Mouse (Mus musculus): Measurements from ENCODE around the gene Ankrd17. TPM values are rescaled to one million over a fixed set of nuclear protein-coding genes. Genes with fewer than 3 reads are reported as not detected.
"Not testable (repeated sequence)": the region's sequence is repeated elsewhere in the genome, so short reads cannot be mapped to it uniquely, and the experiment has no call there.

Gene Ankrd17
- polyA plus RNA-seq, 1 experiment = 55.1 TPM

DNA sequence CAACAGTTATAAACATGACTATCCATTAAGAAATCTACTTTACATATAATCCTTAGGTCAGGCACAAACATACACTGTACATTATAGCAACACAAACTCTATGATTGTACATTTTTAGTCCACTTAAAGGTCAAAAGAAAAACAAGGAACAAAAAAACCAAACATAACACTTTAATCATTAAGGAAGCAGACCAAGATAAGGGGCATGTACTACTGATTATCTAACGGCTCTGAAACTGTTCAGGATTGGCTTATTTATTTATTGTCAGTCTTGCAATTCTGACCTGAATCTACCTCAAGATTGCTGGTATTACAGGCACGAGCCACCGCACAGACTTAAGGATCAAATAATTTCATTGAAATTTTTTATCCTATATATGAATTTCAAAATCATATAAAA, 87.0 kb downstream of the Ankrd17 start:
- Histone ChIP-seq H3K4me1 (ENCODE audit: control insufficient read depth, insufficient read depth, low read length) (no peaks in the 10 kb centered on the region; the same call in none of the 2 replicates), H3K27ac (ENCODE audit: insufficient read depth, low read length) (no peak overlapping the region), H3K4me3 (ENCODE audit: insufficient read depth, low read length) (no peak overlapping the region)
- TF ChIP-seq POLR2A (IDR thresholded peaks at IDR 0.05; ENCODE audit: extremely low read depth, insufficient read depth, low read length) (no peak), CTCF (IDR thresholded peaks at IDR 0.05; ENCODE audit: extremely low read depth, insufficient read depth, low read length) (no peak)

- TF ChIP-seq CTCF (IDR thresholded peaks at IDR 0.05; ENCODE audit: extremely low read depth, insufficient read depth, low read length) (no peak), POLR2A (IDR thresholded peaks at IDR 0.05; ENCODE audit: extremely low read depth, insufficient read depth, low read length) (no peak)
- H3K27ac ChIP-seq (ENCODE audit: insufficient read depth, low read length) = no peak overlapping the region
- H3K4me1 ChIP-seq (ENCODE audit: control insufficient read depth, insufficient read depth, low read length) = no peaks in the 10 kb centered on the region
- H3K4me3 ChIP-seq (ENCODE audit: insufficient read depth, low read length) = no peak overlapping the region
Measured at GRCm38 (mm10) chr5:90277443-90277842, 88.9 kb downstream of the Ankrd17 start.

- TF ChIP-seq CTCF (IDR thresholded peaks at IDR 0.05; ENCODE audit: extremely low read depth, insufficient read depth, low read length) = no peak
- no peak for TF ChIP-seq POLR2A (IDR thresholded peaks at IDR 0.05; ENCODE audit: extremely low read depth, insufficient read depth, low read length)
- Histone ChIP-seq H3K27ac (ENCODE audit: insufficient read depth, low read length) (no peak overlapping the region), H3K4me3 (ENCODE audit: insufficient read depth, low read length) (no peak overlapping the region), H3K4me1 (ENCODE audit: control insufficient read depth, insufficient read depth, low read length) (no peaks in the 10 kb centered on the region)
Measured at GRCm38 (mm10) chr5:90274806-90275205, 91.6 kb downstream of the Ankrd17 start.

DNA sequence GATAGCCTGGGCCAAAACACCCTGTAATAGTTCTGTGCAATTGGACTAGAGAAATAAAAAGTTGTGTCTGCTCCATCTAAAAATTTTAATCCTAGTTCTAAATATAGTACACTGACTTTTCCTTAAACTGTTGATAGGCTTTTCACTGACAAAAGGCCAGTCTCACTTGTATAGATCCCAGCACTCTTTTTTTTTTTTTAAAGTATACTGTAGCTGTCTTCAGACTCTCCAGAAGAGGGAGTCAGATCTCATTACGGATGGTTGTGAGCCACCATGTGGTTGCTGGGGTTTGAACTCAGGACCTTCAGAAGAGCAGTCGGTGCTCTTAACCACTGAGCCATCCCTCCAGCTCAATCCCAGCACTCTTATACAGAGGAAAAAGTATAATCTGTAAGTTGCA, 104.1 kb downstream of the Ankrd17 start:
- H3K4me1 ChIP-seq (ENCODE audit: control insufficient read depth, insufficient read depth, low read length); H3K27ac ChIP-seq (ENCODE audit: insufficient read depth, low read length); H3K4me3 ChIP-seq (ENCODE audit: insufficient read depth, low read length): not testable (repeated sequence)

DNA sequence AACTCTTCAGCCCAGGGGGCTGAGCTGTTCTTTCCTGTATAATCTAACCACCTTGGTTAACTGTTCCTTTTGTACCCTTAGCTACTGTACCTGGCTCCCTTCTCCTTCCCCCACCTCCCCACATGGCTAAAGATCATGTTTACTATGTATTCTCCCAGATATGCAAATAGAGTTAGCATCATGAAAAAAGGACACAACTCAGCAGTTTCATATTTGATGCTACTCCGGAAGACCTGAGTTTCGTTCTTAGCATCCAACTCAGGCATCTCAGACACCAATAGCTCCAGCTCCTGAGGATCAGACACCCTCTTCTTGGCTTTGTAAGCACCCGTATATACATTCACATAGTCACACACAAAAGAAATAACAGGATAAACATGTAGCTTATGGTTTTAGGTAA, 109.4 kb downstream of the Ankrd17 start:
- no peak for TF ChIP-seq POLR2A (IDR thresholded peaks at IDR 0.05; ENCODE audit: extremely low read depth, insufficient read depth, low read length)
- TF ChIP-seq CTCF (IDR thresholded peaks at IDR 0.05; ENCODE audit: extremely low read depth, insufficient read depth, low read length) = no peak
- H3K27ac ChIP-seq (ENCODE audit: insufficient read depth, low read length) = no peak overlapping the region

GRCm38 (mm10) chr5:90247503-90247902, 118.9 kb downstream of the Ankrd17 start:
- Histone ChIP-seq H3K4me1 (ENCODE audit: control insufficient read depth, insufficient read depth, low read length) (no peaks in the 10 kb centered on the region), H3K27ac (ENCODE audit: insufficient read depth, low read length) (no peak overlapping the region), H3K4me3 (ENCODE audit: insufficient read depth, low read length) (no peak overlapping the region)
- TF ChIP-seq CTCF (IDR thresholded peaks at IDR 0.05; ENCODE audit: extremely low read depth, insufficient read depth, low read length) = no peak
- TF ChIP-seq POLR2A (IDR thresholded peaks at IDR 0.05; ENCODE audit: extremely low read depth, insufficient read depth, low read length) = no peak

More for the DNA sequence above, 109.4 kb downstream of the Ankrd17 start:
- Histone ChIP-seq H3K4me1 (ENCODE audit: control insufficient read depth, insufficient read depth, low read length) (no peaks in the 10 kb centered on the region), H3K4me3 (ENCODE audit: insufficient read depth, low read length) (no peak overlapping the region)

GRCm38 (mm10) chr5:90246987-90247386, 119.4 kb downstream of the Ankrd17 start:
- H3K4me1 ChIP-seq (ENCODE audit: control insufficient read depth, insufficient read depth, low read length) = no peaks in the 10 kb centered on the region
- TF ChIP-seq CTCF (IDR thresholded peaks at IDR 0.05; ENCODE audit: extremely low read depth, insufficient read depth, low read length) = no peak
- no peak for TF ChIP-seq POLR2A (IDR thresholded peaks at IDR 0.05; ENCODE audit: extremely low read depth, insufficient read depth, low read length)
- H3K27ac ChIP-seq (ENCODE audit: insufficient read depth, low read length) = no peak overlapping the region
- H3K4me3 ChIP-seq (ENCODE audit: insufficient read depth, low read length) = no peak overlapping the region

GRCm38 (mm10) chr5:90246567-90246966, 119.8 kb downstream of the Ankrd17 start:
- no peaks in the 10 kb centered on the region for H3K4me1 ChIP-seq (ENCODE audit: control insufficient read depth, insufficient read depth, low read length)
- H3K27ac ChIP-seq (ENCODE audit: insufficient read depth, low read length) = no peak overlapping the region
- no peak overlapping the region for H3K4me3 ChIP-seq (ENCODE audit: insufficient read depth, low read length)
- no peak for TF ChIP-seq CTCF (IDR thresholded peaks at IDR 0.05; ENCODE audit: extremely low read depth, insufficient read depth, low read length)
- TF ChIP-seq POLR2A (IDR thresholded peaks at IDR 0.05; ENCODE audit: extremely low read depth, insufficient read depth, low read length) = no peak

- Histone ChIP-seq H3K27ac (ENCODE audit: insufficient read depth, low read length) (no peak overlapping the region), H3K4me1 (ENCODE audit: control insufficient read depth, insufficient read depth, low read length) (no peaks in the 10 kb centered on the region), H3K4me3 (ENCODE audit: insufficient read depth, low read length) (no peak overlapping the region)
- no peak for TF ChIP-seq POLR2A (IDR thresholded peaks at IDR 0.05; ENCODE audit: extremely low read depth, insufficient read depth, low read length)
- TF ChIP-seq CTCF (IDR thresholded peaks at IDR 0.05; ENCODE audit: extremely low read depth, insufficient read depth, low read length) = no peak
Measured at GRCm38 (mm10) chr5:90245416-90245815, 121.0 kb downstream of the Ankrd17 start.

DNA sequence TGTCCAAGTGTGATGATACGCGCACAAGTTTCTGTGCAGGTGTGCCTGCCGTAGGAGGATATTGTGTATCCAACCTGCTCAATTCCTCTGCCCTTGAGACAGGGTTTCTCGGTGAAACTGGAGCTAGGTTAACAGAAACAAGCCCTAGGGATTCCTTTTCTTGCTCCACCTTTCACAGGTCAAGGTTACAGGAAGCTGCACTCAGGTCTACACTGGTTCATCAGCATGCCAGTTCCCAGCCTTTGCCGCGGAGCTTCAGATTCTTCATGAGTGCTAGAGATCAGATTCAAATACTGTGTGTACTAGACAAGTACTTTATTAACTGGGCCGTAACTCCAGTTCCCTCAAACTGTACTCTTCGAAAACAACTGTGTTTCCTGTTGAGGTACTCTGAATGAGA, 131.2 kb downstream of the Ankrd17 start:
- TF ChIP-seq CTCF (IDR thresholded peaks at IDR 0.05; ENCODE audit: extremely low read depth, insufficient read depth, low read length) (no peak), POLR2A (IDR thresholded peaks at IDR 0.05; ENCODE audit: extremely low read depth, insufficient read depth, low read length) (no peak)
- no peak overlapping the region for H3K4me3 ChIP-seq (ENCODE audit: insufficient read depth, low read length)

DNA sequence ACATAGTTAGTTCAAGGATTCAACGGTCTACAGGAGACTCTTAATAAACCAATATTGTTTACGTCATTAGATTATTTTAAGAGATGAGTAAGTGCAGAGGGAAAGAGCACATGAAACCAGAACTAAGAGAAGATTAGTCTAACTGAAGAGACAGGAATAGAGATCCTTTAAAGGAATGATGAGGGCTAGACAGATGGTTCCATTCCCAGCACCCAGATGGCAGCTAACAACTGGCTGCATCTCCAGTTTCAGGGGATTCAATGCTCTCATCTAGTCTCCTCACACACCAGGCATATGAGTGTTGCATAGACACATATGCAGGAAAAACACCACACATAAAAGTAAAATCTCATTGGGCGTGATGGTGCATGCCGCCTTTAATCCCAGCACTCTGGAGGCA, 133.1 kb downstream of the Ankrd17 start:
- TF ChIP-seq POLR2A (IDR thresholded peaks at IDR 0.05; ENCODE audit: extremely low read depth, insufficient read depth, low read length) (no peak), CTCF (IDR thresholded peaks at IDR 0.05; ENCODE audit: extremely low read depth, insufficient read depth, low read length) (no peak)
- H3K4me3 ChIP-seq (ENCODE audit: insufficient read depth, low read length) = no peak overlapping the region
- no peaks in the 10 kb centered on the region for H3K4me1 ChIP-seq (ENCODE audit: control insufficient read depth, insufficient read depth, low read length)
- H3K27ac ChIP-seq (ENCODE audit: insufficient read depth, low read length) = no peak overlapping the region

More for the DNA sequence above, 131.2 kb downstream of the Ankrd17 start:
- no peak overlapping the region for H3K27ac ChIP-seq (ENCODE audit: insufficient read depth, low read length)
- no peaks in the 10 kb centered on the region for H3K4me1 ChIP-seq (ENCODE audit: control insufficient read depth, insufficient read depth, low read length)
